Mouse (Mus musculus): ENCODE results near the gene Dnajc8. TPM values are rescaled to one million over a fixed set of nuclear protein-coding genes. Genes with fewer than 3 reads are reported as not detected.

The Dnajc8 gene
- total and polyA plus RNA-seq, 3 experiments = 110 to 246 TPM; not detected in 1

DNA sequence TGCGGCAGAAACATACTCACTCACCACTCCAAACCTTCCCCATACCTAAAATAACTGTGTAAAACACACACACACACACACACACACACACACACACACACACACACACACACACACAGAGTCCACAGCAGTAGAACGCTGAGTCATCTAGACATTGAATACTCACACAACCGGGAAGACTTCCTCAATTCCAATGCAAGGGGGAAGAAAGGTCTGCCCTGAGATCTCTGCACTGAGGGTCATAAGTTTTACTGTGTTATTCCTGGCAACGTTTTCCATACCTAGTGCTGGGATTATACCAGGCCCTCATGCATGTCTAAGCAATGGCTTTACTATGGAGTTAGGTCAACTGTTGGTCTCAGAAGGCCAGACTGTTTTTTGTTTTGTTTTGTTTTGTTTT is 6.0 kb upstream of the Dnajc8 start (continued):
- no peak for TF ChIP-seq CTCF (IDR thresholded peaks at IDR 0.05 in 2 of 3, conservative IDR thresholded peaks at IDR 0.05 in 1 of 3; ENCODE audit: control insufficient read depth in 1 of 3, insufficient read depth in 1 of 3, low read depth in 2 of 3, low read length in 3 of 3, poor library complexity in 1 of 3, severe bottlenecking in 1 of 3)
- peak; percentile 75; the same call in 1 of the 2 replicates for TF ChIP-seq MEF2A (IDR thresholded peaks at IDR 0.05; ENCODE audit: extremely low read depth, insufficient replicate concordance, low read depth, low read length, poor library complexity, severe bottlenecking)
- peak; percentile 31; the same call in 1 of the 2 replicates for TF ChIP-seq BHLHE40 (IDR thresholded peaks at IDR 0.05; ENCODE audit: borderline replicate concordance, low read depth, low read length)
- TF ChIP-seq KAT2A (conservative IDR thresholded peaks at IDR 0.05; ENCODE audit: low read depth, low read length) = no peak; the same call in 1 of the 2 replicates
- TF ChIP-seq MAZ (IDR thresholded peaks at IDR 0.05; ENCODE audit: low read depth, low read length) = no peak; the same call in 1 of the 2 replicates
- TF ChIP-seq POLR2AphosphoS2 (IDR thresholded peaks at IDR 0.05; ENCODE audit: low read length) = peak; percentile 55; the same call in 1 of the 2 replicates

DNA sequence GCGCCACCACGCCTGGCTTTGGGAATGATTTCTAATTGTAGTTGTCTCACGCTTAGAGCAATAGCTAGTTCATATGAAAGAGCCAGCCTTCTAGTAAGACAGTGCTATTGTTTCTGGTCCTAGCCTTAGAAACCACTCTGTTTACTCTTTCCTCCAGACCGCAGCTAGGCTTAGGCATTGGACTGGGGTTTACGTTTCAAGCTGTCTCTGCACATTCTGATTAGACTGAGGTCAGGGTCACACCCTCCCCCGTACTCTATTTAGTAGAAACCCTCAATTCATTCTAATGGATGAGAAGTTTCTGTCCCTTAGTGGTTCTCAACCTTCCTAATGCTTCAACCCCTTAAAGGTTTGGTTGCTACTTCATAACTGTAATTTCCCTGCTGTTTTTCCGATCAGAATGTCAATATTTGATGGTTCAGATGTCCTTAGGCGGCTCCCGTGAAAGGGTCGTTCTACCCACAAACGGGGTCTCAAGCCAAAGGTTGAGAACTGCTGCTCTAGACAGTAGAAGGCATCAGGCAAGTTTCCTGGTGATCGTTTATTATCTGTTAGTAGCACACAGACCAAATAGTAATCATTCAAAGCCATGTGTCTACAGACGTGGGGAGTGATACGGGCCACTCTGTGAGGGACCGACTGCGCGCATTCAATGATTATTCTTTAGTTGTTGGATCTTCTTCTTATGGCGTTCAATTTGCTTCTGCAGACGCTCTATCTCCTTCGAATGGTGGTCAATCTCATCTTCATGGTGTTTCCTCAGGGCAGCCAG is 5.1 kb upstream of the Dnajc8 start:
- H3K4me1 ChIP-seq (ENCODE audit: control insufficient read depth in 1 of 2, insufficient read depth in 2 of 2, low read length in 2 of 2) = peaks cover 13 to 42% of the 10 kb centered on the region in 2 experiments
- DNase-seq (ENCODE audit: low read depth, low spot score) = peak; percentile 86
- H3K27me3 ChIP-seq (ENCODE audit: control insufficient read depth in 1 of 2, insufficient read depth in 2 of 2, low read length in 2 of 2) = no peaks in the 10 kb centered on the region
- peak overlapping the region; percentile 56 for H3K9ac ChIP-seq (ENCODE audit: control insufficient read depth, low read depth, low read length, poor library complexity, severe bottlenecking)
- no peaks in the 10 kb centered on the region for H3K9me3 ChIP-seq (replicated peaks; ENCODE audit: insufficient read depth, low read length)
- H3K79me2 ChIP-seq (ENCODE audit: control insufficient read depth, insufficient read depth, low read length, poor library complexity) = peaks cover 21% of the 10 kb centered on the region
- H3K27ac ChIP-seq (ENCODE audit: control insufficient read depth, low read depth, low read length) = peak overlapping the region; percentile 97
- peaks cover 0 to 48% of the 10 kb centered on the region in 2 experiments; a peak in 2 of 4 replicates for H3K36me3 ChIP-seq (ENCODE audit: control insufficient read depth in 1 of 2, insufficient read depth in 2 of 2, low read length in 2 of 2)
- H3K4me3 ChIP-seq (ENCODE audit: control insufficient read depth in 1 of 2, insufficient read depth in 1 of 2, low read depth in 2 of 2, low read length in 2 of 2) = 0 out of 4 replicates have a peak overlapping the region, but pooled peaks of 1 of the 2 experiments have one; percentile 2
- no peak for TF ChIP-seq POLR2AphosphoS5 (IDR thresholded peaks at IDR 0.05; ENCODE audit: borderline replicate concordance, low read depth, low read length)
- TF ChIP-seq MAZ (IDR thresholded peaks at IDR 0.05; ENCODE audit: low read depth, low read length) = no peak; the same call in 1 of the 2 replicates
- TF ChIP-seq CTCF (IDR thresholded peaks at IDR 0.05 in 2 of 3, conservative IDR thresholded peaks at IDR 0.05 in 1 of 3; ENCODE audit: control insufficient read depth in 1 of 3, insufficient read depth in 1 of 3, low read depth in 2 of 3, low read length in 3 of 3, poor library complexity in 1 of 3, severe bottlenecking in 1 of 3) = no peak
- peak; percentile 90 for TF ChIP-seq TAL1 (IDR thresholded peaks at IDR 0.05; ENCODE audit: low read length)
- TF ChIP-seq MXI1 (IDR thresholded peaks at IDR 0.05; ENCODE audit: low read depth, low read length) = peak; percentile 77
- peak; percentile 63 for TF ChIP-seq ETS1 (IDR thresholded peaks at IDR 0.05; ENCODE audit: low read depth, low read length)
- TF ChIP-seq MYB (IDR thresholded peaks at IDR 0.05; ENCODE audit: low read depth, low read length) = peak; percentile 59
- no peak for TF ChIP-seq SMC3 (IDR thresholded peaks at IDR 0.05; ENCODE audit: low read depth, low read length)
- no peak for TF ChIP-seq MAFK (IDR thresholded peaks at IDR 0.05; ENCODE audit: borderline replicate concordance, low read depth, low read length)
- TF ChIP-seq ELF1 (IDR thresholded peaks at IDR 0.05; ENCODE audit: low read depth, low read length) = no peak
- TF ChIP-seq GATA1 (IDR thresholded peaks at IDR 0.05; ENCODE audit: low read depth, low read length) = peak; percentile 94
- TF ChIP-seq USF2 (IDR thresholded peaks at IDR 0.05; ENCODE audit: borderline replicate concordance in 1 of 2, insufficient read depth in 1 of 2, low read depth in 1 of 2, low read length in 2 of 2) = no peak
- no peak for TF ChIP-seq USF1 (IDR thresholded peaks at IDR 0.05; ENCODE audit: low read depth, low read length)
- no peak for TF ChIP-seq CHD1 (IDR thresholded peaks at IDR 0.05; ENCODE audit: low read depth, low read length)
- TF ChIP-seq EP300 (IDR thresholded peaks at IDR 0.05; ENCODE audit: low read depth in 1 of 2, low read length in 2 of 2) = peak; percentile 84 to 89
- TF ChIP-seq ZC3H11A (IDR thresholded peaks at IDR 0.05; ENCODE audit: low read depth, low read length) = no peak
- peak; percentile 16; the same call in 1 of the 2 replicates for TF ChIP-seq NELFE (IDR thresholded peaks at IDR 0.05; ENCODE audit: low read depth, low read length)
- TF ChIP-seq TBP (IDR thresholded peaks at IDR 0.05; ENCODE audit: low read depth, low read length) = no peak
- no peak for TF ChIP-seq POLR2A (IDR thresholded peaks at IDR 0.05; ENCODE audit: control insufficient read depth in 1 of 2, insufficient read depth in 1 of 2, low read depth in 1 of 2, low read length in 2 of 2, poor library complexity in 1 of 2)
- TF ChIP-seq UBTF (IDR thresholded peaks at IDR 0.05; ENCODE audit: borderline replicate concordance, insufficient read depth, low read depth, low read length) = no peak
- no peak for TF ChIP-seq BHLHE40 (IDR thresholded peaks at IDR 0.05; ENCODE audit: borderline replicate concordance, low read depth, low read length)
- TF ChIP-seq ZNF384 (IDR thresholded peaks at IDR 0.05; ENCODE audit: low read depth, low read length) = no peak
- peak; percentile 38; the same call in 1 of the 2 replicates for TF ChIP-seq RCOR1 (IDR thresholded peaks at IDR 0.05; ENCODE audit: low read depth, low read length)
- TF ChIP-seq NRF1 (IDR thresholded peaks at IDR 0.05; ENCODE audit: insufficient read depth, low read depth, low read length, poor library complexity, severe bottlenecking) = no peak
- no peak for TF ChIP-seq GABPA (IDR thresholded peaks at IDR 0.05; ENCODE audit: low read depth, low read length)
- TF ChIP-seq SIN3A (IDR thresholded peaks at IDR 0.05; ENCODE audit: low read length) = peak; percentile 74
- TF ChIP-seq POLR2AphosphoS2 (IDR thresholded peaks at IDR 0.05; ENCODE audit: low read length) = no peak
- TF ChIP-seq JUND (IDR thresholded peaks at IDR 0.05; ENCODE audit: low read depth, low read length) = no peak
- 0 out of 2 replicates have a peak, but pooled peaks have one; percentile 17 for TF ChIP-seq KAT2A (conservative IDR thresholded peaks at IDR 0.05; ENCODE audit: low read depth, low read length)
- TF ChIP-seq HCFC1 (IDR thresholded peaks at IDR 0.05; ENCODE audit: low read depth, low read length) = no peak
